Mouse (Mus musculus): ENCODE results near the gene Aprt. TPM values are rescaled to one million over a fixed set of nuclear protein-coding genes. Genes with fewer than 3 reads are reported as not detected.

Aprt gene
- polyA plus RNA-seq, 1 experiment, result 86.7 TPM

- Histone ChIP-seq H3K27me3 (ENCODE audit: control insufficient read depth, insufficient read depth, low read length) (no peaks in the 10 kb centered on the region), H3K4me1 (ENCODE audit: control insufficient read depth, insufficient read depth, insufficient read length) (peaks cover 15% of the 10 kb centered on the region; the same call in 1 of the 2 replicates), H3K27ac (ENCODE audit: insufficient read depth, low read length) (peak within 1 kb of the TSS; percentile 98), H3K36me3 (ENCODE audit: control insufficient read depth, insufficient read depth, low read length) (peaks cover 24% of the 10 kb centered on the region), H3K4me3 (ENCODE audit: extremely low read depth, insufficient read depth, insufficient read length) (peak within 1 kb of the TSS; percentile 78)
- TF ChIP-seq CTCF (IDR thresholded peaks at IDR 0.05; ENCODE audit: extremely low read depth, insufficient read depth, insufficient read length, insufficient replicate concordance), result no peak
- TF ChIP-seq POLR2A (IDR thresholded peaks at IDR 0.05; ENCODE audit: low read depth, low read length), result peak; percentile 4; the same call in 1 of the 2 replicates
- WGBS, result under 1% methylated on average over 62 of the region's 62 CpGs
- DNase-seq (ENCODE audit: low read depth in 1 of 2, low spot score in 2 of 2), result peak; percentile 87 to 94
These were observed 9.2 kb downstream of the Aprt start, which contains the start of gene Cdt1 for GRCm38 (mm10) chr8:122567361-122568108. Cdt1 (plus strand) TSS chr8:122568015.

GRCm38 (mm10) chr8:122566766-122567165 is 9.9 kb downstream of the Aprt start:
- no peak for DNase-seq (ENCODE audit: low read depth in 1 of 2, low spot score in 2 of 2)
- peaks cover 15% of the 10 kb centered on the region; the same call in 1 of the 2 replicates for H3K4me1 ChIP-seq (ENCODE audit: control insufficient read depth, insufficient read depth, insufficient read length)
- WGBS, result 41% methylated on average over 6 of the region's 6 CpGs

GRCm38 (mm10) chr8:122564363-122565352 is 12.1 kb downstream of the Aprt start:
- Histone ChIP-seq H3K27me3 (ENCODE audit: control insufficient read depth, insufficient read depth, low read length) (no peaks in the 10 kb centered on the region), H3K27ac (ENCODE audit: insufficient read depth, low read length) (peak overlapping the region; percentile 56), H3K4me1 (ENCODE audit: control insufficient read depth, insufficient read depth, insufficient read length) (peaks cover 17% of the 10 kb centered on the region; the same call in 1 of the 2 replicates), H3K4me3 (ENCODE audit: extremely low read depth, insufficient read depth, insufficient read length) (peak overlapping the region; percentile 31; the same call in 1 of the 2 replicates), H3K36me3 (ENCODE audit: control insufficient read depth, insufficient read depth, low read length) (peaks cover 2% of the 10 kb centered on the region; the same call in 1 of the 2 replicates)
- TF ChIP-seq POLR2A (IDR thresholded peaks at IDR 0.05; ENCODE audit: low read depth, low read length) (no peak), CTCF (IDR thresholded peaks at IDR 0.05; ENCODE audit: extremely low read depth, insufficient read depth, insufficient read length, insufficient replicate concordance) (no peak)
- DNase-seq (ENCODE audit: low read depth in 1 of 2, low spot score in 2 of 2), result no peak
- 67% methylated on average over 25 of the region's 25 CpGs for WGBS

More at GRCm38 (mm10) chr8:122566766-122567165, 9.9 kb downstream of the Aprt start:
- TF ChIP-seq CTCF (IDR thresholded peaks at IDR 0.05; ENCODE audit: extremely low read depth, insufficient read depth, insufficient read length, insufficient replicate concordance) (no peak), POLR2A (IDR thresholded peaks at IDR 0.05; ENCODE audit: low read depth, low read length) (no peak)
- H3K4me3 ChIP-seq (ENCODE audit: extremely low read depth, insufficient read depth, insufficient read length), result peak overlapping the region; percentile 78
- H3K36me3 ChIP-seq (ENCODE audit: control insufficient read depth, insufficient read depth, low read length), result peaks cover 16% of the 10 kb centered on the region
- H3K27me3 ChIP-seq (ENCODE audit: control insufficient read depth, insufficient read depth, low read length), result no peaks in the 10 kb centered on the region
- peak overlapping the region; percentile 86 for H3K27ac ChIP-seq (ENCODE audit: insufficient read depth, low read length)

- no peak for DNase-seq (ENCODE audit: low read depth in 1 of 2, low spot score in 2 of 2)
- TF ChIP-seq CTCF (IDR thresholded peaks at IDR 0.05; ENCODE audit: extremely low read depth, insufficient read depth, insufficient read length, insufficient replicate concordance) (no peak), POLR2A (IDR thresholded peaks at IDR 0.05; ENCODE audit: low read depth, low read length) (no peak)
- Histone ChIP-seq H3K27me3 (ENCODE audit: control insufficient read depth, insufficient read depth, low read length) (no peaks in the 10 kb centered on the region), H3K36me3 (ENCODE audit: control insufficient read depth, insufficient read depth, low read length) (no peaks in the 10 kb centered on the region), H3K4me3 (ENCODE audit: extremely low read depth, insufficient read depth, insufficient read length) (no peak overlapping the region), H3K27ac (ENCODE audit: insufficient read depth, low read length) (peak overlapping the region; percentile 80), H3K4me1 (ENCODE audit: control insufficient read depth, insufficient read depth, insufficient read length) (peaks cover 14% of the 10 kb centered on the region; the same call in 1 of the 2 replicates)
- 22% methylated on average over 5 of the region's 5 CpGs for WGBS
These were observed 15.5 kb downstream of the Aprt start for GRCm38 (mm10) chr8:122561199-122561598.

- H3K27ac ChIP-seq (ENCODE audit: insufficient read depth, low read length), result no peak overlapping the region
- no peaks in the 10 kb centered on the region for H3K27me3 ChIP-seq (ENCODE audit: control insufficient read depth, insufficient read depth, low read length)
- no peak for TF ChIP-seq POLR2A (IDR thresholded peaks at IDR 0.05; ENCODE audit: low read depth, low read length)
- no peak for TF ChIP-seq CTCF (IDR thresholded peaks at IDR 0.05; ENCODE audit: extremely low read depth, insufficient read depth, insufficient read length, insufficient replicate concordance)
- H3K4me1 ChIP-seq (ENCODE audit: control insufficient read depth, insufficient read depth, insufficient read length), result peaks cover 16% of the 10 kb centered on the region; the same call in 1 of the 2 replicates
- no peak overlapping the region for H3K4me3 ChIP-seq (ENCODE audit: extremely low read depth, insufficient read depth, insufficient read length)
- WGBS, result 65% methylated on average over 12 of the region's 12 CpGs
- no peak for DNase-seq (ENCODE audit: low read depth in 1 of 2, low spot score in 2 of 2)
- no peaks in the 10 kb centered on the region for H3K36me3 ChIP-seq (ENCODE audit: control insufficient read depth, insufficient read depth, low read length)
These were observed 17.9 kb downstream of the Aprt start for GRCm38 (mm10) chr8:122558671-122559349.
